Mouse (Mus musculus): ENCODE data around the gene Foxd3. TPM values are rescaled to one million over a fixed set of nuclear protein-coding genes. Genes with fewer than 3 reads are reported as not detected.

The Foxd3 gene
- polyA plus RNA-seq (2014; fragmentation: Illumina TruSeq; extraction: RNeasy Lipid Tissue Mini Kit (QIAGEN cat#74804); ENCODE audit: low read depth, low replicate concordance) = not detected

DNA sequence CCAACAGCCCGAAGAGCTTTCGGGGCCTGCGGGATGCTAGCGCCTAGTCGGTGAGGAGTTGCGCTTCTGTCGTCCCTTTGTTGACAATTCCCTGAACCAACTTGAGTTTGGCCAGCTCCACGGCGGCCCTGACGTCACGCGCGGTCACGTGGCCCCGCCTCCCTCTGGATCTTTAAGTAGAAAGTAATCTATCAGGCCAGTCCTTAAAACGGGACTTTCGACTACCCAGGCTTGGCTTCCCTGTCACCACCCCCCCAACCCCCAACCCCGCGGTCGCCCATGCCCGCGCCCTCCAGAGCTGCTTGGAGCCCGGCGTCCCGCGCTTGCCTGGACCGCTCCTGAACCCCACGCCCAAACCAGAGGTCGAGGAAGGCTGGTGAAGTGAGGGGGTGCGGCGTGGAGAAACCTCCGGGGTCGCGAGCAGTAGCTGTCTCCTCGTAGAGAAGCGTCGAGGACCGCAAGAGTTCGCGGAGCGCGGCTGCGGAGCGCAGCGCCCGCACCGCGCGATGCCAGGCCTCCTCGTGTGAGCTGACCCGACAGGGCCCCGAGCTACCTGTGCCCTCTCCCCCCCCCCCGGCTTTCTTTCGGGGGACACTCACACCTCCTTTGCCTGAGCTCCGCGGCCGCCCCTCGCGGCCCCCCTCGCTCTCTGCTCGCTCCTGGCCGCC lies at the start of gene Foxd3:
Foxd3 (plus strand) TSS at position 363 of the 668 bp plus-strand sequence.

Other genes starting within 250 kb of the Foxd3 start
- 11.5 TPM for gene Alg6, start 59.4 kb downstream of the Foxd3 start, polyA plus RNA-seq (2014; fragmentation: Illumina TruSeq; extraction: RNeasy Lipid Tissue Mini Kit (QIAGEN cat#74804); ENCODE audit: low read depth, low replicate concordance)
- 3.5 TPM for gene Efcab7, start 172.9 kb downstream of the Foxd3 start, polyA plus RNA-seq (2014; fragmentation: Illumina TruSeq; extraction: RNeasy Lipid Tissue Mini Kit (QIAGEN cat#74804); ENCODE audit: low read depth, low replicate concordance)

All from adipose tissue, adult 10 weeks (tissue).